Mouse (Mus musculus): Measurements from ENCODE around the gene Frmd6.

GRCm38 (mm10) chr12:70816731-70817130, 8.6 kb upstream of the Frmd6 start:
- TF ChIP-seq POLR2A (IDR thresholded peaks at IDR 0.05; ENCODE audit: low read depth, low read length) (no peak), NELFE (IDR thresholded peaks at IDR 0.05; ENCODE audit: low read depth, low read length) (no peak), CTCF (conservative IDR thresholded peaks at IDR 0.05 in 1 of 2, IDR thresholded peaks at IDR 0.05 in 1 of 2; ENCODE audit: low read depth in 2 of 2, low read length in 2 of 2) (no peak), NRF1 (IDR thresholded peaks at IDR 0.05; ENCODE audit: low read depth, low read length) (no peak), KAT2A (IDR thresholded peaks at IDR 0.05; ENCODE audit: insufficient replicate concordance, low read length) (no peak), E2F4 (IDR thresholded peaks at IDR 0.05; ENCODE audit: insufficient replicate concordance, low read depth, low read length) (no peak), EP300 (IDR thresholded peaks at IDR 0.05; ENCODE audit: low read length) (no peak)
